Mouse (Mus musculus) forebrain, embryonic 12.5 days (tissue): Measurements from ENCODE around the gene Fbxl3. TPM values are rescaled to one million over a fixed set of nuclear protein-coding genes. Genes with fewer than 3 reads are reported as not detected.

Experiments
- ATAC-seq: fragments of 200-750 bp; cut with Nextera tagmentation; 2 replicates; pipeline ENCODE4 v1.8.0; 2017; ENCODE audit warnings: moderate TSS enrichment; ENCODE audit not compliant: low FRiP score
- H3K27ac ChIP-seq: fragments of 300-500 bp; sonication (generic); 2 replicates; pipeline ENCODE4 v1.5.1; 2016; ENCODE audit warnings: mild to moderate bottlenecking
- H3K27me3 ChIP-seq: fragments of 300-500 bp; sonication (generic); 2 replicates; pipeline ENCODE4 v1.6.1; 2016; ENCODE audit warnings: mild to moderate bottlenecking
- H3K36me3 ChIP-seq: fragments of 300-500 bp; sonication (generic); replicated peaks from 2 replicates; pipeline ENCODE4 v1.6.1; 2016; ENCODE audit warnings: mild to moderate bottlenecking
- H3K4me1 ChIP-seq: fragments of 300-500 bp; sonication (generic); 2 replicates; pipeline ENCODE4 v1.6.1; 2016
- H3K4me2 ChIP-seq: fragments of 300-500 bp; sonication (generic); 2 replicates; pipeline ENCODE4 v1.6.1; 2016; ENCODE audit warnings: mild to moderate bottlenecking, moderate library complexity
- H3K4me3 ChIP-seq: fragments of 300-500 bp; sonication (generic); replicated peaks from 2 replicates; pipeline ENCODE4 v1.5.1; 2016; ENCODE audit warnings: mild to moderate bottlenecking
- H3K9ac ChIP-seq: fragments of 300-500 bp; sonication (generic); 2 replicates; pipeline ENCODE4 v1.6.1; 2016; ENCODE audit warnings: mild to moderate bottlenecking
- H3K9me3 ChIP-seq: fragments of 300-500 bp; sonication (generic); 2 replicates; pipeline ENCODE4 v1.6.1; 2016
- WGBS: fragments of 180-500 bp; shearing (Covaris S2); methylation state at CpG from one replicate; pipeline ENCODE4 v1.1.7; 2016; 5-methylcytosine and 5-hydroxymethylcytosine counted together
- polyA plus RNA-seq: library from polyadenylated mRNA; unstranded; fragments of >200 nt; fragmentation: Nextera tagmentation; extraction: Ambion mirVana; gene quantifications from 2 replicates; pipeline ENCODE4 v1.2.1, GENCODE M21; 2016

Fbxl3 gene
- polyA plus RNA-seq, 1 experiment from 2014 or later: 27.4 TPM

GRCm38 (mm10) chr14:103098587-103099235 is 655 bp downstream of the Fbxl3 start:
- under 1% methylated on average over 75 of the region's 86 CpGs for WGBS

GRCm38 (mm10) chr14:103098213-103098586 is 1.2 kb downstream of the Fbxl3 start:
- Histone ChIP-seq H3K36me3 (peaks cover 5% of the 10 kb centered on the region; the same call in 1 of the 2 replicates), H3K4me1 (peaks cover 16% of the 10 kb centered on the region), H3K27me3 (no peaks in the 10 kb centered on the region), H3K4me2 (peak overlapping the region; percentile 63), H3K4me3 (peak overlapping the region; percentile 90), H3K9me3 (no peaks in the 10 kb centered on the region), H3K27ac (no peak overlapping the region), H3K9ac (peak overlapping the region; percentile 96)
- 5% methylated on average over 2 of the region's 2 CpGs for WGBS
- no peak for ATAC-seq

More at GRCm38 (mm10) chr14:103098587-103099235, 655 bp downstream of the Fbxl3 start:
- H3K27me3 ChIP-seq: no peaks in the 10 kb centered on the region
- H3K4me3 ChIP-seq: peak overlapping the region; percentile 90
- peak overlapping the region; percentile 63 for H3K4me2 ChIP-seq
- H3K9me3 ChIP-seq: no peaks in the 10 kb centered on the region
- H3K27ac ChIP-seq: peak overlapping the region; percentile 99
- H3K9ac ChIP-seq: peak overlapping the region; percentile 96
- peaks cover 16% of the 10 kb centered on the region for H3K4me1 ChIP-seq
- H3K36me3 ChIP-seq: peaks cover 5% of the 10 kb centered on the region; the same call in 1 of the 2 replicates
- ATAC-seq: peak; percentile 84

- 84% methylated on average over 6 of the region's 6 CpGs for WGBS
- Histone ChIP-seq H3K27ac (no peak overlapping the region), H3K36me3 (peaks cover 12% of the 10 kb centered on the region; the same call in 1 of the 2 replicates), H3K9me3 (no peaks in the 10 kb centered on the region), H3K4me1 (peaks cover 18% of the 10 kb centered on the region), H3K4me3 (no peak overlapping the region), H3K9ac (no peak overlapping the region), H3K4me2 (no peak overlapping the region; the same call in 1 of the 2 replicates), H3K27me3 (no peaks in the 10 kb centered on the region)
- ATAC-seq: no peak
Measured at GRCm38 (mm10) chr14:103096621-103097020, 2.7 kb downstream of the Fbxl3 start.

- no peak overlapping the region for H3K27ac ChIP-seq
- H3K4me2 ChIP-seq: no peak overlapping the region
- no peak overlapping the region for H3K4me3 ChIP-seq
- no peaks in the 10 kb centered on the region for H3K27me3 ChIP-seq
- WGBS: 98% methylated on average over 8 of the region's 8 CpGs
- H3K9me3 ChIP-seq: no peaks in the 10 kb centered on the region
- H3K9ac ChIP-seq: no peak overlapping the region
- ATAC-seq: no peak
- peaks cover 18% of the 10 kb centered on the region for H3K4me1 ChIP-seq
- peaks cover 17% of the 10 kb centered on the region for H3K36me3 ChIP-seq
Measured at GRCm38 (mm10) chr14:103095826-103096225, 3.5 kb downstream of the Fbxl3 start.

GRCm38 (mm10) chr14:103095036-103095435 is 4.3 kb downstream of the Fbxl3 start:
- no peak overlapping the region for H3K27ac ChIP-seq
- H3K4me1 ChIP-seq: peaks cover 18% of the 10 kb centered on the region
- H3K9me3 ChIP-seq: no peaks in the 10 kb centered on the region
- no peak for ATAC-seq
- no peak overlapping the region for H3K9ac ChIP-seq
- 94% methylated on average over 8 of the region's 8 CpGs for WGBS
- peaks cover 21% of the 10 kb centered on the region for H3K36me3 ChIP-seq
- H3K27me3 ChIP-seq: no peaks in the 10 kb centered on the region
- H3K4me3 ChIP-seq: no peak overlapping the region
- H3K4me2 ChIP-seq: no peak overlapping the region

GRCm38 (mm10) chr14:103093670-103094069 is 5.7 kb downstream of the Fbxl3 start:
- H3K27me3 ChIP-seq: no peaks in the 10 kb centered on the region
- no peaks in the 10 kb centered on the region for H3K9me3 ChIP-seq
- H3K27ac ChIP-seq: no peak overlapping the region
- H3K4me1 ChIP-seq: peaks cover 18% of the 10 kb centered on the region
- no peak for ATAC-seq
- no peak overlapping the region for H3K9ac ChIP-seq
- H3K36me3 ChIP-seq: peaks cover 29% of the 10 kb centered on the region
- 87% methylated on average over 4 of the region's 4 CpGs for WGBS
- no peak overlapping the region for H3K4me2 ChIP-seq
- H3K4me3 ChIP-seq: no peak overlapping the region

GRCm38 (mm10) chr14:103093236-103093635 is 6.1 kb downstream of the Fbxl3 start:
- no peak for ATAC-seq
- no peaks in the 10 kb centered on the region for H3K27me3 ChIP-seq
- H3K36me3 ChIP-seq: peaks cover 32% of the 10 kb centered on the region
- H3K4me1 ChIP-seq: peaks cover 18% of the 10 kb centered on the region
- 85% methylated on average over 3 of the region's 3 CpGs for WGBS
- H3K9ac ChIP-seq: no peak overlapping the region
- no peak overlapping the region for H3K4me3 ChIP-seq
- H3K9me3 ChIP-seq: no peaks in the 10 kb centered on the region
- H3K27ac ChIP-seq: no peak overlapping the region
- no peak overlapping the region for H3K4me2 ChIP-seq

GRCm38 (mm10) chr14:103088624-103089023 is 10.7 kb downstream of the Fbxl3 start:
- Histone ChIP-seq H3K27ac (no peak overlapping the region), H3K4me3 (no peak overlapping the region), H3K4me2 (no peak overlapping the region), H3K4me1 (0 out of 2 replicates have a peak, but pooled peaks cover 2% of the 10 kb centered on the region), H3K9ac (no peak overlapping the region), H3K9me3 (no peaks in the 10 kb centered on the region), H3K27me3 (no peaks in the 10 kb centered on the region), H3K36me3 (peaks cover 61% of the 10 kb centered on the region)
- no peak for ATAC-seq
- 77% methylated on average over 6 of the region's 6 CpGs for WGBS

- H3K9me3 ChIP-seq: no peaks in the 10 kb centered on the region
- H3K4me3 ChIP-seq: no peak overlapping the region
- 88% methylated on average over 5 of the region's 5 CpGs for WGBS
- no peak overlapping the region for H3K4me2 ChIP-seq
- H3K27me3 ChIP-seq: no peaks in the 10 kb centered on the region
- no peak for ATAC-seq
- no peak overlapping the region for H3K27ac ChIP-seq
- H3K4me1 ChIP-seq: 0 out of 2 replicates have a peak, but pooled peaks cover 2% of the 10 kb centered on the region
- peaks cover 61% of the 10 kb centered on the region for H3K36me3 ChIP-seq
- H3K9ac ChIP-seq: no peak overlapping the region
Measured at GRCm38 (mm10) chr14:103087846-103088245, 11.5 kb downstream of the Fbxl3 start.

GRCm38 (mm10) chr14:103086671-103087324 is 12.6 kb downstream of the Fbxl3 start:
- ATAC-seq: no peak
- peaks cover 63% of the 10 kb centered on the region for H3K36me3 ChIP-seq
- H3K9ac ChIP-seq: no peak overlapping the region
- no peak overlapping the region for H3K4me2 ChIP-seq
- no peaks in the 10 kb centered on the region for H3K27me3 ChIP-seq
- H3K4me3 ChIP-seq: no peak overlapping the region
- 92% methylated on average over 4 of the region's 4 CpGs for WGBS
- H3K27ac ChIP-seq: no peak overlapping the region
- no peaks in the 10 kb centered on the region for H3K9me3 ChIP-seq
- H3K4me1 ChIP-seq: no peaks in the 10 kb centered on the region

GRCm38 (mm10) chr14:103085840-103086533 is 13.4 kb downstream of the Fbxl3 start:
- no peak for ATAC-seq
- H3K36me3 ChIP-seq: peaks cover 57% of the 10 kb centered on the region
- H3K4me2 ChIP-seq: no peak overlapping the region
- no peaks in the 10 kb centered on the region for H3K9me3 ChIP-seq
- no peak overlapping the region for H3K4me3 ChIP-seq
- 78% methylated on average over 1 of the region's 1 CpGs for WGBS
- no peaks in the 10 kb centered on the region for H3K4me1 ChIP-seq
- no peaks in the 10 kb centered on the region for H3K27me3 ChIP-seq
- no peak overlapping the region for H3K27ac ChIP-seq
- no peak overlapping the region for H3K9ac ChIP-seq

GRCm38 (mm10) chr14:103079209-103079977 is 20.0 kb downstream of the Fbxl3 start:
- WGBS: 87% methylated on average over 9 of the region's 9 CpGs
- H3K4me2 ChIP-seq: no peak overlapping the region
- no peak overlapping the region for H3K9ac ChIP-seq
- ATAC-seq: no peak
- no peak overlapping the region for H3K4me3 ChIP-seq
- no peaks in the 10 kb centered on the region for H3K4me1 ChIP-seq
- H3K27me3 ChIP-seq: no peaks in the 10 kb centered on the region
- peaks cover 38% of the 10 kb centered on the region for H3K36me3 ChIP-seq
- no peak overlapping the region for H3K27ac ChIP-seq
- no peaks in the 10 kb centered on the region for H3K9me3 ChIP-seq
